Mouse (Mus musculus): ENCODE results near the gene Tubb4b.

Tubb4b gene

DNA sequence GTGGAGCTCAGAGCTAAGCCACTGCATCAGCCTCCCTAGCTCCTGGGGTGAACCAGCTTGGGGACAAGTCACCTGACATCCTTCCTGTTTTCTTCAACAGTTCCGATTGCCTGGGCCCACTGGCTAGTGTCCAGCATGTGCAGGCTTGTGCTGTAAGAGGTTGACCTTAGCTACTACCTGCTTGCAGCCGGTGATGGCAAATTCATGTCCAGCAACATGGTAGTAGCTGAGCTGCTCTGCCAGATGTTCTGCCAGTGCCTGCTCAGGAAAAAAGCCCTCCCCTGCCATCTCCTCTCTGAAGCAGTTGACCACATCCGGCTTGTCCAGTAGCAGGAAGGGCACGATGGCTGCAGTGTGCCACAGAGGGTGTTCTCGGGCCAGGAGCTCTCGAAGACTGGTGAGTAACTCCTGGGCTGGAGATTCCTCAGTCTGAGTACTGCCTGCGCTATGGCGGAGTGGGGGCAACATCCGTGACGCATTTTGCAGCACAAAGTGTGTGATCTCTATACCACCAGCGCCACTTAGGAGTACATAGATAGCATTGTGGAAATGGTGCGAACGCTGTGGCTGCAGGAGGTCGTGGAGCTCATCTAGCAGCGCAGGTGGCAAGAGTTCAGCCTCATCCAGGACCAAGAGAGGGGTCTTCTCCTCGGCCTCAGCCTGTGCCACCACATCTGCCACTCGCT lies 29.9 kb downstream of the Tubb4b start:
- no peak for DNase-seq (ENCODE audit: extremely low spot score, low read depth, low spot score)

DNA sequence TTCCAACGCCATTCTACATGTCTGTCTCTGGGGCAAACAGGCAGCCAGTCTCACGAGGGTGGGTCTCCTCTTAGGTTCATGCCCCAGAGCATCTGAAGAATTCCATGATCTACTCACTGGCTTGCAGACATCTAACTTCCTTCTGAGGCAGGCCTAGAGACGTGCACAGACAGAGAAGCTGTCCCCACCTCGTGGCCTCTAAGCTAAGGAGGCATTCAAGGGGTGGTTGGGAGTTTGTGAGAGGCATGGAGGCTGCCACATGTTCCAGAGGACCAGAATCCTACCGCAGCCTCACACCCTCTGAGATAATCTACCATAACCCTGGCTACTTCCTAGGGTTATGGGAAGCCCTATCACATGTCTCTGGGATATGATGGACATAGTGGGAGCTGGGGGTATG lies 30.5 kb downstream of the Tubb4b start:
- DNase-seq (ENCODE audit: extremely low spot score, low read depth, low spot score): no peak

DNA sequence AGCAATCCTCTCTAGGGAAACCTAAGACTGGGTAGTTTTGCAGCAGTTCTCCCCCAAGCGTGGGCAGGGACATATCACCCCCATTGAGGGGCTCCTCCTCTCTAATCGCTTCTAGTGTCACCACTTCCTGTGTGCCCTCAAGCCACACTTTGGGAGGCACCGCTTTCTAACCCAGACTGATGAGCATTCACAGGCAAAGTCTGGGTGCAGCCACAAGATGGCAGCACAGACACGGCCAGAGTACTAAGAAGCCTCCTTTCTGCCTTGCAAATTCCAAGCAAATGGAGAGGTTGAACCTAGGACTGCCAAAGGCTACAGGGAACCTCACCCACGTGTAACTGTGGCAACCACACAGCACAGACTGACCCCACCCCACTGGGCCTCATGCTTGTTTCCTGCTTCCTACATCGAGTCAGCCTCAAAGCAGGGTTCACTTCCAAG lies 31.2 kb downstream of the Tubb4b start:
- peak; percentile 84 for DNase-seq (ENCODE audit: extremely low spot score, low read depth, low spot score)

DNA sequence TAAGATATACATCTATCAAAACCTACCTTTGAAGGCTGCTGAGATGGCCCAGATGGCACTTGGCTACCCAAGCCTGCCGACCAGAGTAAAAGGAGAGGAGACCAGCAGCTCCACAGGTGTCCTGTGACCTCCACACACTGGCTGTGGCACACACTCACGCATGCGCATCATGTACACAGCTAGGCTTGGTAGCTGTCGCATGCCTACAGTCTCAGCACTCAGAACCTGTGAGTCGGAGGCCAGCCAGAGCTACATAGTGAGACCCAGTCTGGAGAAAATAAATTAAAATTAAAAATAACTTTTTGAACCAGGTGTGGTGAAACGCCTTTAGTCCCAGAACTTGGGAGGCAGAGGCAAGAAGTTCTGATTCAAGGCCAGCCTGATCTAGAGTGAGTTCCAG lies 36.7 kb downstream of the Tubb4b start:
- DNase-seq (ENCODE audit: extremely low spot score, low read depth, low spot score): no peak

DNA sequence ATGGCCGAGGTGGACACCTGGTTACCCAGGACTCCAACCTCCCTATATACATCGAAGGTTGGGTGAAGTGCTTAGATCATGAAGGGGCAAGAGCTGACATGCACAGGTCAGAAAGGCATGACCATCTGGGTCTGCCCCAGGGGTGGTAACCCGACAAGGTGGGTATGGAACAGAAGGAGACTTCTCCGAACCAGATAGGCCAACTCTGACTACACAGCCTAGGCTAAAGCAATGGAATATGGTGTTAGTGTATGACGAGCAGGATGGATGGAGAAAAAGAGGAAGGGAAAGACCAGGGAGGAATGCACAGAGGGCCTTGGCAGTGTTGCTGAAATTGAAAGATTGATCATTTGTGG lies 37.9 kb downstream of the Tubb4b start:
- DNase-seq (ENCODE audit: extremely low spot score, low read depth, low spot score): no peak

DNA sequence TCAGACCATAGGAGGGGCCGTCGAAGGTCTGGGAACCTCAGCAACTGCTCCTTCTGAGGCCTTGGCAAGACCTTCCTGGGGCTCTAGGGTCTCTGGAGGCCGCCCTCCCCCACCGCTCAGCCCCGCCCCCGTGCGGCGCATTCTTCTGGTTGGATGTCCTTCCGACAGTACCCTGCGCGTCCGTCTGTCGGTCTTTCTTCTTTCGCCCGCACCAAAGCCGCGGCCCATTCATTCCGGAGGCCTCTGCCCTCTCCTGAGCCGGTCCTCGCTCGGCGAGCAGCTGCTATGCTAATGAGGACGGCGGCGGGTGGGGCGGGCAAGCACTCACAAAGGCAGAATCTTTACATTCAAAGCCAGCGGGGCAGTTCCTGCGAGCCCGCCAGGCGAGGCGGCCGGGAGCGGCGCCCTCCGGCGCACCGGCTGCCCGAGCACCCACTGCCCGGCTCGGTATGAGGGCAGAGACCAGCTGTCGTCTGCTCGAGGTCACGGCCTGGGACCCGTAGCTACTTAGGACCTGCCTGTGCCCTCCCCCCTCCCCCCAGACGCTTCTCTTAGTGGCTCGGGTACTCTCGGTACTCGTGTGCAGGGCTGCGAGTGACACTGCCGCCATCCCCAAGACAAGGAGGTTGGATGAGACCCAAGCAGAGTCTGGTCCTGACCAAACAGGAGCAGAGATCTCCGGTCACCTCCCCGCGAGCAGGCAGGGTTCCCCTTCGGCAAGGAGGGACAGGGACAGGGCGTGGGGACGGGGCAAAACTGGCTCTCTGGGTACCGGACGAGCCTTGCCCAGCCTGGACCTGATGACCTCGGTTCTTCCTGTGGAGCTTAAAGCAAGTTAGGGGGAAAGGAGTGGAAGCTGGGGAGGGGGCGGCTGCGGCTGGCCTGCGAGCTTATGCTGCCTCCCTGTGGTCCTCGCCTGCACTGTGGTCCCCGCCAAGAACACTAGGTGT lies 38.6 kb downstream of the Tubb4b start:
- DNase-seq (ENCODE audit: extremely low spot score, low read depth, low spot score): no peak

DNA sequence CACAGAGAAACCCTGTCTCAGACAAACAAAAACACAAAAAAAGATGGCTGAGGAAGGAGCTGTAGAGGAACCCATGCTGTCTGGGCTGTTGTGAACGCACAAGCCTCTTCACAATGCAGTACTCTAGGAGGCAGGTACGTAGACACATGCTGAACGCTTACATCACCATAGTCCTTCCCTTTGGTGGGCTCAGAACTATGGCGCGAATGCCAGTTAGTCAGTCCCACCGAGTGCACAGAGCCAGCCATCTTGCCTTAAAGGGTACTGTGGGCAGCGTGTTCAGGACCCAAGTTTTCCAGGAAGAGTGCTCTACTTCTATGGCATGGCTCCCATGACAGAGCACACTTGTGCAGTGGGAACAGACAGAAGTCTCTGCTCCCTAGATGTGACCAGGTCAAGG lies 40.0 kb downstream of the Tubb4b start:
- no peak for DNase-seq (ENCODE audit: extremely low spot score, low read depth, low spot score)

DNA sequence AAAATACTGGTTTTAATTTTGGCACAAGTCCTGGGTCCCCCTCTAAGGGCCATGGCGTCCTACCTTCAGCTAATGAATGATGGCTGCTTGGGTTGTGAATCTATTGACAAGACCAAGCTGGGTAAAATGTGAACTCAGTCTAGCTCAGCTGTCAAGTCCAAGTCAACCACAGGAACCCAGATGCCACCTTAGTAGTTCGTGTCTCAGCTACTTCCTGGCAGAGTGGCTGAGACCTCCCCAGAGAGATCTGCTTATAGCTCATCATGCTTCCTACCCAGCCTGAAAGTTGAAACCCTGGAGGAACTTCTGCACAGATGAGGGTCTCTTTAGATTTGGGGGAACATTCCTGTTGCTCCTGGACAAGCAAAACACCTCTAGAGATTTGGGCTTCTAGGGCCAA lies 41.2 kb downstream of the Tubb4b start:
- no peak for DNase-seq (ENCODE audit: extremely low spot score, low read depth, low spot score)

DNA sequence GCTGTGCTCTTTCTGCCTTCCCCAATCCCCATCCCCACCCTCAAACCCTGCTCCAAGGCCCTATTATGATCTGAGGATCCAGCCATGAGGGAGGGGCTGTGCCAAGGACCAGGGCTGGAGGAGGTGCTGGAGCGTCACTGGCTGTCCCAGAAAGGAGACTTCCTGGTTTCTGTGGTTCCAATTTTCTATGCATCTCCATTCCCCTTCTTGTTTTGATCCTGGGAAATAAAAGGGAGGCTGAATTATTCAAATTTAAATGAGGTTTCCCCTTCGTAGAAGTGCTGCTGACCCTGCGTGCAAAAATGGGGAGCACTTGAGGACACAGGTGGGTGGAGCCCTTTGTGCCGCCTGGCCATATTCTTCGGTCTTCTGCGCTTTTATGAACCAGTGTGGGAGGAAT lies 41.8 kb downstream of the Tubb4b start:
- no peak for DNase-seq (ENCODE audit: extremely low spot score, low read depth, low spot score)

DNA sequence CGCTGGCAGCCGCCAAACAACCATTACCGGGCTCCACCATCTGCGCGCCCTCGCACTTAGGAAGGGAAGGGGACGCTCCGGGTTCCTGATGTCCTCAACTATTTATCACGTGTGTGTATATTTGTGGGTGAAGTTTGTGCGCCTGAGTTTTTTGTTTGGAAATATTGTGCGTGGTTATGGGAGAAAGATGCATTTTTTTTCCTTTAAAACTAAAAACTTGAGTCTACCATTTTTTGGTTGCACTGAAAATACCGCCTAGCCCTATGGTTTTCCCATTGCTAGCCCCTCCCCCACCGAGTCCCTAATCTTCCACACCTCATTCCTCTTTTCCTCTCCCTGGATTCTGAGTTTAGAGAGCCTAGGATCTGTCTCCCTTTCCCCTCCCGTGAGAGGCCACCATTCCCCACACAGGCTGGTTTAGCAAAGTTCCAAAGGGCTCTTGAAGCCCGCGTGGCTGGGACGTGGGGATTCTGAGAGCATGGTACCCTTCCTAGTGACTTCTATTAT lies 42.6 kb downstream of the Tubb4b start:
- no peak for DNase-seq (ENCODE audit: extremely low spot score, low read depth, low spot score)

DNA sequence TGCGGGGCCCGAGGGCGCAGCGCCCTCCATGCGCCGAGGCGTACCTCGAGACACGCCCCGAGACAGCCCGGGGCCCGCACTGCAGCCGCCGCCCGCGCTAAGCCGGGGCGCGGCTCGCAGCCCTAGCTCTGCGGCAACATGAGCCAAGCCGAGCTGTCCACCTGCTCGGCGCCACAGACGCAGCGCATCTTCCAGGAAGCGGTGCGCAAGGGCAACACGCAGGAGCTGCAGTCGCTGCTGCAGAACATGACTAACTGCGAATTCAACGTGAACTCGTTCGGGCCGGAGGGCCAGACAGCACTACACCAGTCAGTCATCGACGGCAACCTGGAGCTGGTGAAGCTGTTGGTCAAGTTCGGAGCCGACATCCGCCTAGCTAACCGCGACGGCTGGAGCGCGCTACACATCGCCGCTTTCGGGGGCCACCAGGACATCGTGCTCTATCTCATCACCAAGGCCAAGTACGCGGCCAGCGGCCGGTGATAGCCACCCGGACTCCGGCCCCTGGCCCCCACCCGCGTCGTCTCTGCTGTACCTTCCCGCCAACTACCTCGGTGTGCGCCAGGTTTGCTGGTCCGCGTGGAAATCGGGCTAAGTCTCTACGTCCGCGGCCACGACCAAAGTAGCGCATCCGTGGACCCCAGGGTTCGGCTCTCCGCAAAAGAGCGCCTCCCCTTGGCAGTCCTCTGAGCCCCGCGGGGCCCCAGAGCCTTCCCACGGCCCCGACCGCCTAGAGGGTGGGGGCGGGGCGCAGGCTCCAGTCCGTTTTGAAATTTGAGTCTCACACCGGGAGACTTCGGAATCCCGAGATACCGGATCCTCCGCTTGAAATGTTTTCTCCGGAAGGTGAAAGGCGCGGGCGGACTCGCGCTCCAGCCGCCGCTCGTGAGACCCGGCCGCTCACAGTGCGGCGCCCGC lies 43.3 kb downstream of the Tubb4b start:
- DNase-seq (ENCODE audit: extremely low spot score, low read depth, low spot score): no peak

DNA sequence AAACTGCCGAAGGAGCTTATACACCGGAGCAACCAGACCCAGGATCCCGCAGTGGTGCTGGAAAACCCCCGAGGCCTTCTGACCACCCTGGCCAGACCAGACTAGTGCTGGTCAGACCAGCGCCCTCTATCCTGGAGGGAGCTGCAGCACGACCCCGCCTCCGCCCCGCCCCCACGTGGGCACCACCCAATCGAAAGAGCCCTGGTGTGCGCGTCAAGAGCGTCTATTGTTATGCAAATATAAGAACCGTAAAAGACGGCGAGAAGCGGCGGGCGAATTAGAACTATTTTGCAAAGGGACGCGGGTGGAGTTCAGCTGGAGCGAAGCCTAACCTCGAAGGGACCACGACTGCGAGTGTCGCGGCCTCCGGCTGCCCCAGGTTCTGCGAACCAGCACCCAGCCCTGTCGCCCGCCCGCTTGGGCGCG lies 44.0 kb downstream of the Tubb4b start, which contains the start of gene Nrarp:
Gene Nrarp (plus strand): TSS at position 281 of the 426 bp plus-strand sequence.
- no peak for DNase-seq (ENCODE audit: extremely low spot score, low read depth, low spot score)

DNA sequence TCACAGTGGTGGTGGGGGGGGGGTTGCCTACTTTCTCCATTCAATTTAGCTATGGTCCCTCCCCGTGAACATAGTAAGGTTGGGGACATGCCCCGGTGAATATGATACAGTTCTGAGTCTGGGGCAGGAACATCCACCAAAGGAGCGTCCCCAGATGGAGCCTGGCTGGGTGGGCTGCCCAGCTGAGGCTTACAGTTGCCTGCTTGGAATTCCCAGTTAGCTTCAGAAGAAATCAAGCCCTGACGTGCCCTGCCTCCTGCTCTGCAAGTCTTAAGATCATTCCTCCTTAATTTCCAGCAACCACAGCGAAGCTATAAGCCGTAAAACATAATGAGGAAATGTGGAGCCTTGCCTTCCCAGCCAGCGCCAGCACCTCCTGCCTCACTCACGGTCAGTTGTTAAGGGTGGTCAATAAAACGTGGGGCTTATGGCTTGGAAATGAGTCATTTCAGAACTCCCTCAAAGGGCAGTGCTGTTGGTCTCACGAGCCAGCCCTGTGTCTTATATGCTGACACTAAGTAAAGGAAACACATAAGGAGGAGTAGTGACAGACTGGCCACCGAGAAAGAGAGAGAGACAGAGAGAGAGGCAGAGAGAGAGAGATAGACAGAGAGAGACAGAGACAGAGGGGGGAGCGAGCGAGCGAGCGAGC lies 44.8 kb downstream of the Tubb4b start:
- no peak for DNase-seq (ENCODE audit: extremely low spot score, low read depth, low spot score)

DNA sequence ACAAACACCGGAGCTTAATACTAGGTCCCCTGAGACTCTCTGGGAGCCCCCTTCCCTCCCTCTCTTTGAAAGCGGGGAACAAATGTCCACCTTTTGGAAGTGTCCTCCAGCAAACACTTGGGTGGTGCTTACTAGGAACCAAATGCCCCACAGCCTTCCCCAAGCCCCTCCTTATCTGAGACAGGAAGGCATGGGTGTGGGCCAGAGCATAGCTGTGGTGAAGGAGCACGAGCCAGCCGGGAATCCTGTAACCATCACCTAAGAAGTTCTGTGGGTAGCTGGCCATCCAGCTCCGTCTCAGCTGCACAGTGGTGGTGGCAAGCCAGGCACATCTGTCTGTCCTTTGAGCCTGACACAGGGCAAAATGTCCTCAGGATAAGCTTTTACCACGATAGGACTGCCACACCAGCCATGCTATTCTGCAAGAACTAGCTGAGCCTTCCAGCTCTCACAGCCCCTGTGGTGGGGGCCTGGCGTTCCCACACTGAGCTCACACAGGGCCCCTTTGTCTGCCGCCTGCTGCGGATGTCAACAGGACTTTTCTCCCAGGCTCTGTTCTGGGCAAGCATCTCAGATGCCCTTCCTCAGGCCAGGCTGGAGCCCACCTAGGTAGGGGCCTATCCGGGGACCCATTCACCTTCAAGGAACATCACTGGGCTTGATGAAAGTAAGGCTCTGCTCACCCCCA lies 46.1 kb downstream of the Tubb4b start:
- no peak for DNase-seq (ENCODE audit: extremely low spot score, low read depth, low spot score)

DNA sequence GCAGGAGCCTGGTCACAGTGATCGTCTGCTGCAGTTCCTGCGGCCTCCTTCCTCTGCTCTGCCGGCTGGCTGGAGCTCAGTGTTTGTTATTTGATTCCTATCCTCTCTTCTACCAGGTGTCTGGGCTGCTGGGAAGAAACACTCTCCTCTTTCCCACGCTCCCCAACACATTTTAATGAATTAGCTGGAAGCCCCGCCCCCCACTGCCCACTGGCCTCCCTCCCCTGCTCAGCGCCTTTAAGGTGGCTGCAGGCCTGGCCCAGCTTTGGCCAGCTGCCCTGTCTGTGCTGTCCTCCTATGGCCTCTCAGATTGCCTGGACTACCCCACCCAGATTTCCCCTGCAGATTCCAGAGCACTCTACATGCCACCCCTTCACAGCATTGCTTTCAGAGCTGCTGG lies 46.8 kb downstream of the Tubb4b start:
- DNase-seq (ENCODE audit: extremely low spot score, low read depth, low spot score): no peak

DNA sequence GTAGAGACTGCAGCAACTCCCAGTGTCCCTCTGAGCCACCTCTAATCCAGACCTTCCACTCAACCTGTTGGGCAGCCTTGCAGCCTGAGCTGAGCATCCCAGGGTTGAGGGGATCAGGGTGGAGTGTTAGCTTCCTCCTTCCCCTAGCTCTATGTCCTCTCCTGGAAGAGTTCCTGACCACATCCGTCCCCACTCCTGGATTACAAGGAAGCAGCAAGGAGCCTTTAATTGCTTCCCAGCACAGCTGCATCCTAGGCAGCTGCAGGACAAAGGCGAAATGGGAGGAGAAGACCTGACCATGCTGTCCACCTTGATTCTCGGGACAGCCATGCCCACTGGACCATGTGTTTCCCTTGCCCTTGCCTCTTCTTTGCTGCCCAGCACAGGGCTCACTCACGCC lies 47.4 kb downstream of the Tubb4b start:
- no peak for DNase-seq (ENCODE audit: extremely low spot score, low read depth, low spot score)

DNA sequence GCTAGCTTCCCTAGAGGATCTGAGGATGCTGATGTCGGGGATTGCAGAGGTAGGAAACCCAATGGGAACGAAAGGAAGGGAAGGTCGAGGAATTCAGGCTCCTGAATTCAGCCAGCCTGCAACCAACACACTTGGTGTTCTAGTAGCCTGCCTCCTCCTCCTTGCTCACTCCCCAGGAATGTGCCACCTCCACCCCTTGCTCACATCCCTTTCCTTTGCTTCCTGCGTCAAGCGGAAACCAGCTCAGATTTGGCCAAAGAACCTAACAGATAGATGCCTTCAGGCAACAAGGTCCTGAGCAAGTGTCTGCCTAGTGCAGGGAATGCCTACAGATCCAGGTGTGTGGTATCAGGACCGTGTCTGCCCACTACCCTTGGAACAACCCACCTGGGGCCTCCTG lies 47.9 kb downstream of the Tubb4b start:
- DNase-seq (ENCODE audit: extremely low spot score, low read depth, low spot score): no peak

DNA sequence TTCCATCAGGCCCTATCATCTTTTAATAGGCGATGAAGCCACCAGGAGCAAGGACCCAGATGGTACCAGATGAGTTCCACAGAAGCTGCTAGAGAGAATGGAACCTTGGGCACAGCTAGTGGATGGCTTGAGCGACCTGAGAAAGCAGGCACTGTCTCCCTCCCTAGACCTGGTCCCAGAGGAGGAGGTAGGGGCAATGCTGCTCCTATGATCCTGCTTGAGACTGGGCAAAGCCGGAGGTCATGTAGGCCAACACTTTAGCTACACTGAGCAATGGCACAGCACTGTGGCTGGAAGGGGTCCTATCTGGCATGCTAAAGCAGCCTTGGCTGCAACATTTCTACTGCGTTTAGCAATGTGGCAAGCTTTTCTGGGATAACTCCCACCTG lies 48.8 kb downstream of the Tubb4b start:
- no peak for DNase-seq (ENCODE audit: extremely low spot score, low read depth, low spot score)

DNA sequence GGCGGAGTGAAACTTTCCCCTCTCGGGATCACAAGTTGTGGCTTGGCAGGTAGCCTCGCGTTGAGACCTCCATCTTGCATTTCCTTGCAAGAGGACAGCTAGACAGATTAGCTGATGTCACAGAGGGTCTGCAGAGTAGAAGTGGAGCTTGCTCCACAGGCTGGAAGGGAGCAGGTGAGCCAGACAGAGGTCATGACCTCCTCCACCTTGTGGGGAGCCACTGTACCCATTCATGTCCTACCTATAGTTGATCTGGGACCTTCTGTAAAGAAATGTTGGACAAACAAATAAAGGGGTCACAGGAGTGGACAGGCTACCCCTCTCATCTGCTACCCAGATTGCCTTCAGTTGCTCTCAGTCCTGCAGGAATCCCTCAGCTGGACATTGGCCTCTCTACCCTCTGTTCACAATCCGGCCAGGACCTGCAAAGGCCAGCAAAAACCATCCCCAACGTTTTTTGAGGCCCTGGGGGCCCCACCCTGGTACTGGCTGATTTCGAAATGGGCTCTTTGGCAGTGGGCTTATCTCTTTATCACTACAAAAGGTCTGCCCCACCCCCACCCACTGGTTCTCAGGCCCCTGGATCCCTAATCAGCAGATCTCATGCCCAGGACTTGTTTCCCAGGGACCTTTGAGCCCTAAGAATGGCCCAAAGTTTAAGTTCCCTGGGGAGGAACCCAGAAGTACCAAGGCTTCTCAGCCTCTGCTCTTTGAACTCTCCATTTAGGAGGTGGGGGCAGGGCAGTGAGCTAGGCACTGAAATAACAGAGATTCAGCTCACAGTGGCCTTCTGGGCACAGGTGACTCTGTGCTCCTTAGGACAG lies 49.4 kb downstream of the Tubb4b start:
- DNase-seq (ENCODE audit: extremely low spot score, low read depth, low spot score): no peak

All from hindlimb bud, embryonic 11.5 days (tissue).